Mouse (Mus musculus) brain, adult 10 weeks (tissue): ENCODE data around the gene Arhgef6. TPM values are rescaled to one million over a fixed set of nuclear protein-coding genes. Genes with fewer than 3 reads are reported as not detected.

Experiments used
- polyA plus RNA-seq: library from polyadenylated mRNA; stranded (reverse); fragments of 350-450 nt; fragmentation: Illumina TruSeq; extraction: RNeasy Lipid Tissue Mini Kit (QIAGEN cat#74804); gene quantifications from one replicate; pipeline ENCODE4 v1.2.3, GENCODE M21; 2015; ENCODE audit warnings: low read depth, low replicate concordance

Arhgef6 gene
- 16.2 TPM for polyA plus RNA-seq

DNA sequence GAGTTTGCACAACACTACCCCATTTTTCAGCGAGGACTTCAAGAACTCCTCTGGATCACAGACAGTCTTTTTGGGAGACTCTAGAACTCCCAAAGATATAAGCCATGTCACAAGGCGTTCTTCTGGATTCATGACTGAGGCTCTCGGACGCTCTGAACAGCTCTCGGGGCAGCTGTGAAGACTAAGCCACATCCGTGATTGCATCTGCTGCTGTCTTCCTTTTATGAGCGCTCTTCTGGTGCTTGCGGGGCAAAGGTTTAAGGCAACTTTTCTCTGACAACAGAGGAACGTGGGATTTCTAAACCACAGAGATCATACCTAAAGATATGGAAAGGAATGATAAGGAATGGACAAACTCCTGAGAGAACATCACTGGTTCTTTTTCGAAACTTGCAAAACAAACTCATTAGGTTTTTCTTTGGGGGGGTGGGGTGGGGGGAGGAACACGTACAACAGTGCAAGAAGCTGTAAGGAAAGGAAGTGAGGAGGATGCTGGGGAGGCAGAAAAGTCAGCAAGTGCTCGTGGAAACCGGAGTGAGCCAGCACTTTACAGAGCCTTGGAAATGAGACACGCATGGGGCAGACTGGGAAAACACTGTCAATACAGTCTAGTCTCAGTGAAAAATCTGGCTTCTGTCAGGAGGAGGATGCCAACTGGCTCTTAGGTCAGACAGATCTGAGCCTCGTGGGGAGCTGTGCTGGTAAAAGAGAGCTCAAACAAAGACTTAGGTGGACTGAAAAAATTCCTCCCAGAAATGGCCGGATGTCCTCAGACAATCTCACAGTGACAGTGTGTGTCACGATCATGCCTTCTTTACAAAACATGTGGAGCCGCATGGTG is at the start of gene Arhgef6:
TSS of gene Arhgef6 (minus strand) at position 359 of the 841 bp plus-strand sequence.

GRCm38 (mm10) chrX:57211876-57212275 is 126.7 kb downstream of the Arhgef6 start, which contains the start of gene Cd40lg:
TSS of gene Cd40lg (plus strand) at chrX:57212143.

Other genes with a start within 250 kb of the Arhgef6 start
- gene Cd40lg, start 126.6 kb downstream of the Arhgef6 start, polyA plus RNA-seq: not detected
- 66.6 TPM for gene Rbmx, start 54.3 kb upstream of the Arhgef6 start, polyA plus RNA-seq
- gene Gm364, start 70.4 kb upstream of the Arhgef6 start, polyA plus RNA-seq: not detected
- gene Gpr101, start 165.0 kb upstream of the Arhgef6 start, polyA plus RNA-seq: 2.9 TPM